Mouse (Mus musculus): ENCODE measurements around the gene Hk2.
"Not testable (repeated sequence)": the region's sequence is repeated elsewhere in the genome, so short reads cannot be mapped to it uniquely, and the experiment has no call there.

Gene Hk2

DNA sequence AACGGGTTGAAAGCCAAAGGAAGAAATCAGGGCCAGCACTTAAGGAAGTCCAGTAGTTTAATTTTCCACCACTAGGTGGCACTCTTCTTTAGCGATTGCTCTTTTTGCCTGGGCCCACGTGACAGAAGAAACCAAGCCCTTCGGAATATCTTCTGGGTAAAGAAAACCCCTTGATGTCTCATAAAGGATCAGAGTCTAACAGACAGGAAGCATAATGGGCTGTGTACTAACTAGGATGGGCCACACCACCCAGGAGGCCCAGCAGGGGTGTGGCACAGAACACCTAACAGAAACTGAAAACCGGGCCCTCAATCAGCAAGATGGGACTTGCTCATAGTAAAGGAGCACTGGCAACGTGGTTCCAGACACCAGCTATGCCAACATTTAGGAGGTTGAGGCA, 34.0 kb downstream of the Hk2 start:
- peak in 1 of 2 experiments; percentile 19 for DNase-seq

GRCm38 (mm10) chr6:82737634-82738540, 36.4 kb downstream of the Hk2 start:
- no peak for DNase-seq

DNA sequence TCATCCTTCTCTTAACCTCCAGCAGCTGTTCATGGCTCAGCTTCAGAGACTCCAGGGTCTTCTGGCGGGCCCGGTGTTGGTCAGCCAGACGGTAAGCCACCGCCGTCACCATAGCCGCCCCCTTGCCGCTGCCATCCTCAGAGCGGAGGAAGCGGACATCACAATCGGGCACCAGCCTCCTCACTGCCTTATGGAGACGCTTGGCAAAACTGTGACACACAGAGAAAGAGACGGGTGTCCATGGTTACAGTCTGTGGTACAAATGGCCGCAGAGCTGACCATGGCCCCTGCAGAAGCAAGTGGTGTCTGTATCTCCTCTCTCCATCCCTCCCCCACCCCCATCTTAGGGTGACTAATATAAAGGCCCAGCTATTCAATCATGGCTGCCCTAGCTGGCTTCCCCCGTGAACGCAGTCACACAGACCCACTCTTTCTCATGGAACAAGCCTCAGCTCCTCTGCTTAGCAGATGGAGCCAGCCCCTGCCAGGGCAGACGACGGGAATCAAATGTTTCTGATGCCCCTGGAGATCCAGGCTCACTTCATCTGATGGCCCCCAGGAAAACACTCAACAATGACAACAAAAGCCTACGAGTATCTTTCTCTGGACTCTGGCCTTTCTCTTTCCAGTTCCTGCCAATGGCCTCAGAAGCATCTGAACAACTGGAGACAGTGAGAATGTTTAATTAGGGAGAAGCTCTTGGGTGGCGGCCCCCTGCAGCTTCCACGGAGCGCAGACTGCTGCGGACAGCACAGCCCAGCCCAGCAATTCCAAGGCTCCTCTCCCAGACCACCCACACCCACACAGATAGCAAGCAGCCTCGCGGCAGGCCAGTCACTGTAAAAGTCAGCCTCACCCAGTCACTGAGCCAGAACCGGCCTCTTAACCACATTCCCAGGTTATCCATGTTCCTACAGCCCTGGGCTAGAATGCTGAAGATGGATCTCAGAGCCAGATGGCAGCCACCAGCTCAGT, 37.3 kb downstream of the Hk2 start:
- no peak for DNase-seq

GRCm38 (mm10) chr6:82735347-82735746, 38.9 kb downstream of the Hk2 start:
- DNase-seq, result no peak

DNA sequence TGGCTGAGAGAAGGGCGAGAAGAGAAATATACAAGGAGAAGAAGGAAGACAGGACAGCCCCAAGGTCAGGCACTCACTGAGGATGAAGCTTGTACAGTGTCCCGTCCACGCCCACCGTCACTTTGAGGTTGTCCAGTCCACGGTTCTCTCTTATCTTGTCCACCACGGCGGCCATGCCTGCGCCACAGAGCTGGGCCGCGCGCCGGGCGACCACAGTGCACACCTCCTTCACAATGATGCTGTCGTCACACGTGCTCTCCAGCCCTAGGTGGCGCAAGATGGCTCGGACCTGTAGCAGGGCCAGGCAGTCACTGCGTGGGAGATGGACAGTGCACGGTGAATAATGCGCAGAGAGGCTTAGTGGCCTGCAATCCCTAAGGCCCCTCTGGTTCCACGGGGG, 45.6 kb downstream of the Hk2 start:
- no peak for DNase-seq

DNA sequence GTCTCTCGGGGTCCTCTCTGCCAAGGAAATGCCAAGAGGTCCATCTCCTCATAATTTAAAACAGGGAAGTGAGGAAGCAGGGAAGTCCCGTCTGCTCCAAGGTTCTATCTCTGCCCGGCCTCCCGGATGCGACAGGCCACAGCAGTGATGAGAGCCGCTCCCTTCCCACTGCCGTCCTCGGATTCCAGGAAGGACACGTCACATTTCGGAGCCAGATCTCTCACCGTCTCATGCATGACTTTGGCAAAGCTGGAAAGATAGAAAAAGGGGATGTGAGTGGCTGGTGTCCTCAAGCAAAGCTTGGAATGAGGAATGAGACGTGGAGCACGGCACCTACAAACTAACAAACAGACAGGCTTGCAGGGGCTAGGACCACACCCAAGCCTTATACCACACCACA, 47.0 kb downstream of the Hk2 start:
- DNase-seq, result no peak

DNA sequence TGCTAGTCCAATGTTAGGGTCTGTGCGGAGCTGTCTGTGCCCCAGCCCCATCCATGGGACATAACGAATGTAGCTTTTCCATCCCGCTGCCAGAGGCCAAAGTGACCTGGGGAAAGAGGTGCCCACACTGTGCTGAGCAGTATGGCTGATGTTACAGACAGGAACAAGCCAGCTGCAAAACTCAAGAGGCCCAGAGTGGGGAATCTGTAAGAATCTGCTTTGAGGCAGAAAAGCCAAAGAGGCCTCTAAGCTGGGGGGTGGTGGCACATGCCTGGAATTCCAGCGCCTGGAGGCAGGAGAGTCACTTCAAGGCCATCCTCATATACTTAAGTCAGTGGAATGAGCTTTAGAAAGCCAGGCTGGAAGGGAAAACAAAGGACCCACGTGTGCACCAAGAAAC, 50.9 kb downstream of the Hk2 start:
- no peak for DNase-seq

DNA sequence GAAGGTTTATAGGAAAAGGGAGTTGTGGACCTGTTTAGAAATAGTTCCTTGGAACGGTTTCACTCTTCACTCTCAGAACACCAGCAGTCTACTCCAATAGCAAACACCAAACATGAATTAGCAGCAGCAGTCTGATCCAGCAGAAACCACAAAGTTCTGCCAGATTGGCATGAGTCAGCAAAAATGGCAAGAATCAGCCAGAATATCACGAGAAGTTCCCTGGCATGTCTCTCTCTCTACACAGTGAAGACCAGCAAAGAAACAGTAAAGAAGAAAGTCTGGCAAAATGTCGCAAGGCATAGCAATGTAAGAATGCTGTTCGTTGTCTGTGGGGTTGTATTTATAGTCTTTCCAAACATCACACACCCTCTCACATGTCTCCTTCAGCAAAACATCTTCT, 58.1 kb downstream of the Hk2 start:
- DNase-seq, result no peak

DNA sequence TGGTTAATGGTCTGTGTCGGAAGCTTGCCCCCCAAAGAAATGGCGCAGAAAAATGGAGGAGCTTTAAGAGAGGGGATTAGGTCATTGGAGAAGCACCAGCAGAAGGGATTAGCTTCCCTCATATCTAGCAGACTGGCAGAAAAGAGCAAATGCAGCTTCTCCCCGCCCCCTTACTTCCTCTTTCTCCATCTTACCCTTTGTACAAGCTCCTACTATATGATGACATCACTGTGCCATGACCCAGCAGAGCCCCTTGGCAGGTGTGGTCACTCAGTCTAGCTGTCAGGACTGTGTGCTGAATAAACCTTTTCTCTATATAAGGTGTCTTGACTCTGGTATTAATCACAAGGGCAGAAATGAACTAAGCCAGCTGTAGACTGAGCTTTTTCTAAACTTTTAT, 58.6 kb downstream of the Hk2 start:
- no peak for DNase-seq

GRCm38 (mm10) chr6:82715253-82715652, 59.0 kb downstream of the Hk2 start:
- DNase-seq, result no peak

DNA sequence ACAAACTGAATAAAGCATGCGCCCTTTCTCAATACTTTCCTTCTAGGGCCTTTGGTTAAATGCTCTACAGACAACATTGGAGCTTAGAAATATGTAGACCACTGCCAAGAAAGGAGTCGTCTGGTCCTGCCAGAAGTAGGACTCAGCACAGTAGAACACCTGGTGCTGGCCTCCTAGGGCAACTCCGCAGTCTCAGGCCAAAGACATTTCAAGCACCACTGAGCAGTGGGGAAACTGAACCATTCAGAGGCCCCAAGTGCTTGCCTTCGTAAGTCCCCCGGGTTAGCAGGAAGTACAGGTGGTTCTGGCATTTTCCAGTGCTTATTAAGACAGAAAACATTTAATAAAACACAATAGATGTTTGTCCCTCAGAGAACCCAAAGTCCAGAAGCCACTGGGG, 59.4 kb downstream of the Hk2 start:
- no peak for DNase-seq

- peak; percentile 35 to 45 for DNase-seq
Measured at GRCm38 (mm10) chr6:82714243-82714642, 60.0 kb downstream of the Hk2 start.

DNA sequence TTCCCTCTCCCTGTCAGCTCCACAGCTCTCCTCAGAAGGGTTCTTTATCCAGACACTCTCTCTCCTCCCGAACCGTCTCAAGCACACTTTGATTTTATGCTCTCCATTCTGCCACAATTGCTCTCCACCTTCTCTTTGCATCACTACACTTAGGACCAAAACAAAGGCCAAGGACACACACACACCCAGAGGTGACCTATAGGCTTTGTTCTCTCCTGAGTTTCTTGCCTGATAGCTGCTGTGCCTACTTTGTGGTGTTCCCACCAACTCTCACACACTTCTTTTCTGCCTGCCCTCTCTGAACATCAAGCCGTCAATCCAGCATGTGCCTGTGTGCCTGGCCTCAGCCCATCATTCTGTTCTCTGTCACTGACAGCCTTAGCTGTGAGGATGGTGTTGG, 66.5 kb downstream of the Hk2 start:
- DNase-seq, result no peak

GRCm38 (mm10) chr6:82707241-82707640, 67.0 kb downstream of the Hk2 start:
- DNase-seq, result no peak

- no peak for DNase-seq
Measured at GRCm38 (mm10) chr6:82705221-82705620, 69.0 kb downstream of the Hk2 start, which contains the start of gene Pole4. Gene Pole4 (minus strand): TSS chr6:82705365.

DNA sequence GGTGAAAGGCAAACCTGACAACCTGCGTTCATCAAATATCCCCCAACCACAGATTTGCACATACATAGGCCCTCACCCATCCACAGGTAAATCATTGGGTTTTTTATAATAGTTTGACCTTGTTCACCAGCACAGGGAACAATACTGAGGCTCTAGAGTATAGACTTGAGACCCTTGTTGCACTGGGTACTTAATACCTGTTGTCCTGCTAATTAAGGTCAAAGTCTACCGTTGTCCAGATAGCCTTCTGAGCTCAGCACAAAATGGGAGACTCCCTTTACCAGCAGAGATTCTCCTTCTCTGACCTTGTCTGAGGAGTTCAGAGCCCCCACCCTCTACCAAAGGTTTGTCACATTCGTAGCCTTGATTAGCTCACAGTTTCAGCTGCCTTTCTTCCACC, 70.5 kb downstream of the Hk2 start:
- DNase-seq, result no peak

DNA sequence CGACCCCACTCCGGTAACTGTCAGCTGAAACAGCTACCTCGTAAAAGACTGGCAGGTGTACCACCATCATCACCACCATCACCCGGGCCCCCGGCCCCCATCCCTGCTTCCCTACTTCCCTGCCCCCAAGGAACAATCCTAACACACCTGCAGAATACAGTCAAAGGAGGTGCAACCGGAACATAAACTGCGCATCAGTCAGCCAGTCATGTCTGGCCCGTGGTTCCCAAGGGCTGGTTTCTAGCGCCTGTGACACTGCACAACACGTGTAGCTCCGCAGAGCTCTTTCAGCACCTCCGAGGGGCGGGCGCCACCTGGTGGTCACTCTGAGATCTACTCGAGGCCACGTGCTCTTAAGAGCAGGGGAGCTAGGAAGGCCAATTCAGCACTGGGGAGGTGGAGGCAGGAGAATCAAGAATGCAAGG, 71.6 kb downstream of the Hk2 start:
- peak; percentile 65 to 67 for DNase-seq

DNA sequence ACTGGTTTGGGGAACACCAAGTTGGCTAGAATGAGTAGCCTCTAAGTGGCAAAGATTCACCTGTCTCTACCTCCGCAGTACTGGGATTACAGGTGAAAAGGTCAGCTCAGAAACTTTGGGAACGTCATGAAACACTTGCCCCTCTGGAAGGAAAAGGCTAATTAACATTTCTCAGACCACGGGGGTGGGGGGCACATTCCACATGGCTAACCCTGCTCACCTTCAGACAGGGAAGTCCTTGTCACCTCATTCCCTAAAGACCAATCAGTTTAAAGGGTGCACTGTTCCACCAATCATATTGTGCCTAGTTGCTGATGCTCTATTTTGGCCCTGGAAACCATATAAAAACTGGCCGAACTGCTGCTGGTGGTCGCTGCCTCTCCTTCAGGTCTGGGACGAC, 73.0 kb downstream of the Hk2 start:
- no peak for DNase-seq

DNA sequence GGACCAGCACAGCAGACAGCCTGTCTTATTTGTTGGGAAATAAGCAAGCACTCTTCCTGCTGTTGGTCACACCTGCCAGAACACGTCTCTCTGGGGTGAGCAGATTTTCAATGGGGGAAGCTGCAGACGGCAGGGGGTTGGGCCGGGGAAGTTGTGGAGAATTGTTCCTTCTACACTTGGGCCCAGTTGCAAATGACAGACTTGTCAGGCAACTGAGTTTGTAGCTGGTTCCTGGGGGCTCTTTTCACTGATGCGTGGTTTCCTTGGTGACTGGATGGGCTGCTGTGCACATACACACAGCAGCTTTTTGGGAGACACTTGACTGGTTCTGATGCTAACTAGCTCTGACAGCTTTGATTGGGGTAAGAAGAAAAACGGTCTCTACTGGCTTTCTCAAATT, 74.4 kb downstream of the Hk2 start:
- DNase-seq, result no peak

GRCm38 (mm10) chr6:82696736-82697135, 77.5 kb downstream of the Hk2 start:
- no peak for DNase-seq

DNA sequence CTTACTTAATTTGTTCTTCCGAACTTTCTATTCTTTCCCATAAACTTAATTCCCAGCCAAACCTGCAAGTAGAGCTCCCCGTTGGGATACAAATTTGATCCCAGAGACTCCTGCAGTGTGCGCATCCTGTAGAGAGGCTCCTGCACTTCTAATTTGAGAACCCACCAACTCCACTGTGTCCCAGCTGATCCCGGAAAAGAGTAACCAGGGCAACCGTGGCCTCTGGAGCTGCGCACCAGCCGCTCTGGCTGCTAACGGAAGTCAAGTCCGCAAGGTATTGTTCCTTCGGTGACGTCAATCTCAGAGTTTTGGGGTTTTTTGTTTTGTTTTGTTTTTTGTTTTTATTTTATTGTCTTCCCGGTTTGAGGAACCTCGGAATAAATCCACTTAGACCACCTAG, 79.6 kb downstream of the Hk2 start:
- no peak for DNase-seq

- no peak for DNase-seq
Measured at GRCm38 (mm10) chr6:82689474-82689873, 84.8 kb downstream of the Hk2 start.

DNA sequence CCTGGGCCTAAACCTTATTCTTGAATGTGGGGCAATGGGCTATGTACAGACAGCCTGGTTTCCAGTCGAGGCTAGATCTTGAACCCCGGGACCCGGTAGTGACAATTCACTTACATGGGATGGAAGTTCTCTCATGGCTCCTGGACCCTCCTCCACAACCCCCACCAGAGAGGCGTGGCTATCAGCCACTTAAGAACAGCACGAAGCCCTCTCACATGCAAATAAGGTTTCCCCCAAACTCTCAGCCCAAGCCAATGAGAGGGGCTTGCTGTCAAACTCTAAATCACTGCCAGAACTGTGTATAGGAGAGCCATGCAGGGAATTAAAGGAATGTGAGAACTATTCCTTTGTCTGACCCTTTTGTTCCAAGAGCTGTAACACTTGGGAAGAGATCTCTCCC, 85.7 kb downstream of the Hk2 start:
- not testable (repeated sequence) for DNase-seq

DNA sequence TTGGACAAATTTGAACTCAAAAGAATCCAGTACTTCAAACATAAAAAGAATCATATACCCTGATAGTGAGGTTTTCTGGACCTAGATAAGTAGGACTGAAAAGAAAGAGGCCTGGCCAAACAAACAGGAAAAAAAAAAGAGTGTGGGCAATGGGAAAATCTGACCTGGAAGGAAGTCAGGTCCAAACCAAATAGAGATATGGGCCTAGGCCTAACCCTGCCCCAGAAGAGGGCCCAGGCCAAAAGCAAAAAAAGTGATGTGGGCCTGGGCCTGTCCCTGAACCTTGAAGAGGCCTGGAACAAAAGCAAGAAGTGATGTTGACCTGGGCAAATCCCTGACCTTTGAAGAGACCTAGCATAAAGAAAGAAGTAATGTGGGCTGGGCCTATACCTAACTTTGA, 90.1 kb downstream of the Hk2 start:
- no peak for DNase-seq
